Mouse (Mus musculus): Measurements from ENCODE around the gene Ptpru.

DNA sequence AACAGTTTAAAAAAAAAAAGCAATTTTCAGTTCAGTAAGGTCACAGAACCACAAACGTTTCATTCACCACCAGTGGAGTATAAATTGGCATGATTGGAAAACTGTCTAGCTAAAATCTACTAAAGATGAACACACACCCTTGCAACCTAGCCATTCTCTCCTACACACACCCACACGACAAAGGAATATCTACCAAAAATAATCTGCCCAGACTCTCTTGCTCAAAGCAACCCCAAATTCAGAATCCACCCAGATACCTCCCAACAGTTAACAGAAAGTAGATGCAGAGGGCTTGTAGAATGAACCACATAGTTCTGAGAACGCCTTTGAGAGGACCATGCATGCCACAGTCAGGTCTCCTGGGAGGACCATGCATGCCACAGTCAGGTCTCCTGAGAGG is 32.8 kb downstream of the Ptpru start:
- TF ChIP-seq CTCF (IDR thresholded peaks at IDR 0.05; ENCODE audit: low read depth) (no peak), EP300 (optimal IDR thresholded peaks at IDR 0.05) (no peak)

Data from stomach, postnatal 0 days (tissue).